Mouse (Mus musculus) mesoderm, embryonic 11.5 days (tissue): ENCODE data around the gene Tes.
A peak's percentile ranks its signal among the peaks of the same experiment; 100 is the strongest.
"Not testable (repeated sequence)": the region's sequence is repeated elsewhere in the genome, so short reads cannot be mapped to it uniquely, and the experiment has no call there.

ENCODE experiments used
- DNase-seq: peaks from one replicate; pipeline ENCODE4 v3.0.0-alpha.2; 2012; ENCODE audit warnings: low read depth, low spot score

Gene Tes

GRCm38 (mm10) chr6:17064936-17065790 lies at the start of gene Tes:
Tes (plus strand) TSS chr6:17065149.
- peak; percentile 87 for DNase-seq

GRCm38 (mm10) chr6:17025886-17026285 lies 39.1 kb upstream of the Tes start:
- DNase-seq = no peak

GRCm38 (mm10) chr6:17027572-17027971 lies 37.4 kb upstream of the Tes start:
- DNase-seq = peak; percentile 52

- DNase-seq = no peak
Measured at GRCm38 (mm10) chr6:17028809-17029208, 36.1 kb upstream of the Tes start.

GRCm38 (mm10) chr6:17032231-17032728 lies 32.7 kb upstream of the Tes start:
- no peak for DNase-seq

GRCm38 (mm10) chr6:17034095-17034494 lies 30.9 kb upstream of the Tes start:
- no peak for DNase-seq

GRCm38 (mm10) chr6:17035228-17035627 lies 29.7 kb upstream of the Tes start:
- no peak for DNase-seq

GRCm38 (mm10) chr6:17051432-17052025 lies 13.4 kb upstream of the Tes start:
- no peak for DNase-seq

- DNase-seq = no peak
Measured at GRCm38 (mm10) chr6:17053028-17053660, 11.8 kb upstream of the Tes start.

GRCm38 (mm10) chr6:17054781-17055180 lies 10.2 kb upstream of the Tes start:
- no peak for DNase-seq

GRCm38 (mm10) chr6:17055659-17056058 lies 9.3 kb upstream of the Tes start:
- DNase-seq = no peak

GRCm38 (mm10) chr6:17059501-17059900 lies 5.4 kb upstream of the Tes start:
- DNase-seq = no peak

GRCm38 (mm10) chr6:17060154-17060553 lies 4.8 kb upstream of the Tes start:
- DNase-seq = no peak

GRCm38 (mm10) chr6:17061826-17062225 lies 3.1 kb upstream of the Tes start:
- DNase-seq = not testable (repeated sequence)

- no peak for DNase-seq
Measured at GRCm38 (mm10) chr6:17062366-17062765, 2.6 kb upstream of the Tes start.

GRCm38 (mm10) chr6:17065791-17066169 lies 831 bp downstream of the Tes start:
- DNase-seq = no peak

GRCm38 (mm10) chr6:17066211-17066940 lies 1.4 kb downstream of the Tes start:
- DNase-seq = no peak

GRCm38 (mm10) chr6:17071899-17072298 lies 7.0 kb downstream of the Tes start:
- no peak for DNase-seq

- no peak for DNase-seq
Measured at GRCm38 (mm10) chr6:17072338-17072737, 7.4 kb downstream of the Tes start.

GRCm38 (mm10) chr6:17072763-17073484 lies 8.0 kb downstream of the Tes start:
- DNase-seq = no peak

GRCm38 (mm10) chr6:17077270-17077669 lies 12.3 kb downstream of the Tes start:
- DNase-seq = no peak
